Mouse (Mus musculus) limb, embryonic 12.5 days (tissue): ENCODE results near the gene Igsf9b. TPM values are rescaled to one million over a fixed set of nuclear protein-coding genes. Genes with fewer than 3 reads are reported as not detected.
A peak's percentile ranks its signal among the peaks of the same experiment; 100 is the strongest.

ENCODE experiments used
- ATAC-seq: fragments of 200-750 bp; cut with Nextera tagmentation; 2 replicates; pipeline ENCODE4 v1.8.0; 2017; ENCODE audit warnings: low read depth, moderate TSS enrichment; ENCODE audit not compliant: insufficient number of reproducible peaks, insufficient read depth, low FRiP score, low TSS enrichment
- H3K27ac ChIP-seq: fragments of 300-500 bp; sonication (generic); 2 replicates; pipeline ENCODE4 v1.5.1; 2016; ENCODE audit warnings: mild to moderate bottlenecking, moderate library complexity
- H3K27me3 ChIP-seq: fragments of 300-500 bp; sonication (generic); 2 replicates; pipeline ENCODE4 v1.6.1; 2016; ENCODE audit warnings: mild to moderate bottlenecking, moderate library complexity
- H3K36me3 ChIP-seq: fragments of 300-500 bp; sonication (generic); 2 replicates; pipeline ENCODE4 v1.6.1; 2016; ENCODE audit warnings: mild to moderate bottlenecking, moderate library complexity
- H3K4me1 ChIP-seq: fragments of 300-500 bp; sonication (generic); replicated peaks from 2 replicates; pipeline ENCODE4 v1.6.1; 2016
- H3K4me2 ChIP-seq: fragments of 300-500 bp; sonication (generic); 2 replicates; pipeline ENCODE4 v1.6.1; 2016; ENCODE audit warnings: mild to moderate bottlenecking, moderate library complexity
- H3K4me3 ChIP-seq: fragments of 300-500 bp; sonication (generic); replicated peaks from 2 replicates; pipeline ENCODE4 v1.5.1; 2016; ENCODE audit warnings: mild to moderate bottlenecking
- H3K9ac ChIP-seq: fragments of 300-500 bp; sonication (generic); replicated peaks from 2 replicates; pipeline ENCODE4 v1.6.1; 2016; ENCODE audit warnings: mild to moderate bottlenecking, moderate library complexity
- H3K9me3 ChIP-seq: fragments of 300-500 bp; sonication (generic); 2 replicates; pipeline ENCODE4 v1.6.1; 2016; ENCODE audit warnings: mild to moderate bottlenecking, moderate library complexity
- WGBS: fragments of 180-500 bp; shearing (Covaris S2); methylation state at CpG from one replicate; pipeline ENCODE4 v1.1.7; 2016; 5-methylcytosine and 5-hydroxymethylcytosine counted together
- polyA plus RNA-seq: library from polyadenylated mRNA; unstranded; fragments of >200 nt; fragmentation: Nextera tagmentation; extraction: Ambion mirVana; gene quantifications from 2 replicates; pipeline ENCODE4 v1.2.1, GENCODE M21; 2016

Igsf9b gene
- polyA plus RNA-seq, 1 experiment from 2014 or later = 2.7 TPM

DNA sequence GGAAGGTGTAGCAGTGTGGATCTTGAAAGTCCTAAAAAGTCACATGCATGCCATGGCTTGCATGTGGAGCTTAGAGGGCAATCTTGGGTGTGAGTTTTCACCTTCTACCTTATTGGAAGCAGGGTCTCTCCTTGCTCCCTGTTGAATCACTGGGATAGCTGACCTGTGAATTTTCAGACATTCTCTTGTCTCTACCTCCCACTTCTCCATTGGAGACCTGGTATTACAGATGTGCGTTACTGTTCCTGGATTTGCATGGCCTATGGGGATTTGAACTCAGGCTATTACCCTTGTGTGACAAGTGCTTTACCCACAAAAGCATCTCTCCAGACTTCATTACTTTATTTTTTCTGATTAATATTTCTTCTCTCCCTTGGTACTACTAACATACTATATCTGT is 26.1 kb upstream of the Igsf9b start:
- ATAC-seq = no peak
- H3K27me3 ChIP-seq = 0 out of 2 replicates have a peak, but pooled peaks cover 3% of the 10 kb centered on the region
- H3K4me3 ChIP-seq = no peak overlapping the region
- no peaks in the 10 kb centered on the region for H3K9me3 ChIP-seq
- H3K4me2 ChIP-seq = no peak overlapping the region
- H3K36me3 ChIP-seq = no peaks in the 10 kb centered on the region
- 90% methylated on average over 1 of the region's 1 CpGs for WGBS
- H3K27ac ChIP-seq = no peak overlapping the region
- H3K9ac ChIP-seq = no peak overlapping the region
- no peaks in the 10 kb centered on the region for H3K4me1 ChIP-seq

GRCm38 (mm10) chr9:27276282-27276839 is 22.6 kb upstream of the Igsf9b start:
- H3K9ac ChIP-seq = no peak overlapping the region
- H3K4me3 ChIP-seq = no peak overlapping the region
- no peak overlapping the region for H3K27ac ChIP-seq
- 0 out of 2 replicates have a peak, but pooled peaks cover 3% of the 10 kb centered on the region for H3K27me3 ChIP-seq
- no peak for ATAC-seq
- peaks cover 7% of the 10 kb centered on the region; the same call in 1 of the 2 replicates for H3K4me1 ChIP-seq
- H3K36me3 ChIP-seq = no peaks in the 10 kb centered on the region
- H3K9me3 ChIP-seq = no peaks in the 10 kb centered on the region
- no peak overlapping the region for H3K4me2 ChIP-seq
- 70% methylated on average over 8 of the region's 8 CpGs for WGBS

GRCm38 (mm10) chr9:27277401-27278087 is 21.5 kb upstream of the Igsf9b start:
- no peak overlapping the region for H3K4me3 ChIP-seq
- 62% methylated on average over 5 of the region's 5 CpGs for WGBS
- ATAC-seq = no peak

DNA sequence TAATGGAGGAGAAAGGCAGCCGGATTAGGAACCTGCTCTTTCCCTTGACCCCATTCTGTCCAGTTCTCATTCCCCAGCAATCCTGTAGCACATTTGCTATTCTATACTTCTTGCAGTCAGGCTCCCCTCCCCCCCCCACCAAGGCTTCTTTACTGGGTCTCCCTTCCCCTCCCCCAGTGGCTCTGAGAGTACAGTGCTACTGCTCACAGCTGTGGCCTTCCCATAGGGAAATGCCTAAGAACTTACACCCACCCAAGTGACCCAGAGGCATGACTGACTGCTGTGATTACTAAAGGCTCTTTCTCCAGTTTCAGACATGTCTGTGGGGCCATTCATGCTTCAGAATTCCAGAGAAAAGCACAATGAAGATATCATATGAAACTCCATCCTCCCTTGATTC is 20.0 kb upstream of the Igsf9b start:
- Histone ChIP-seq H3K27me3 (peaks cover 6% of the 10 kb centered on the region; the same call in 1 of the 2 replicates), H3K4me3 (no peak overlapping the region), H3K27ac (no peak overlapping the region), H3K4me1 (peaks cover 7% of the 10 kb centered on the region; the same call in 1 of the 2 replicates), H3K9ac (no peak overlapping the region), H3K9me3 (no peaks in the 10 kb centered on the region), H3K4me2 (no peak overlapping the region), H3K36me3 (no peaks in the 10 kb centered on the region)
- WGBS = 55% methylated on average over 1 of the region's 1 CpGs
- peak; percentile 63; the same call in 1 of the 2 replicates for ATAC-seq

More at GRCm38 (mm10) chr9:27277401-27278087, 21.5 kb upstream of the Igsf9b start:
- H3K27me3 ChIP-seq = 0 out of 2 replicates have a peak, but pooled peaks cover 3% of the 10 kb centered on the region
- H3K4me1 ChIP-seq = peaks cover 7% of the 10 kb centered on the region; the same call in 1 of the 2 replicates
- H3K9me3 ChIP-seq = no peaks in the 10 kb centered on the region
- no peak overlapping the region for H3K9ac ChIP-seq
- no peak overlapping the region for H3K4me2 ChIP-seq
- no peak overlapping the region for H3K27ac ChIP-seq
- H3K36me3 ChIP-seq = no peaks in the 10 kb centered on the region

- Histone ChIP-seq H3K4me2 (no peak overlapping the region), H3K9me3 (no peaks in the 10 kb centered on the region), H3K36me3 (no peaks in the 10 kb centered on the region), H3K9ac (no peak overlapping the region), H3K4me3 (no peak overlapping the region), H3K4me1 (peaks cover 7% of the 10 kb centered on the region; the same call in 1 of the 2 replicates), H3K27ac (no peak overlapping the region), H3K27me3 (peaks cover 6% of the 10 kb centered on the region; the same call in 1 of the 2 replicates)
- ATAC-seq = no peak
- 74% methylated on average over 4 of the region's 4 CpGs for WGBS
Observed at GRCm38 (mm10) chr9:27280976-27281375, 18.0 kb upstream of the Igsf9b start.

DNA sequence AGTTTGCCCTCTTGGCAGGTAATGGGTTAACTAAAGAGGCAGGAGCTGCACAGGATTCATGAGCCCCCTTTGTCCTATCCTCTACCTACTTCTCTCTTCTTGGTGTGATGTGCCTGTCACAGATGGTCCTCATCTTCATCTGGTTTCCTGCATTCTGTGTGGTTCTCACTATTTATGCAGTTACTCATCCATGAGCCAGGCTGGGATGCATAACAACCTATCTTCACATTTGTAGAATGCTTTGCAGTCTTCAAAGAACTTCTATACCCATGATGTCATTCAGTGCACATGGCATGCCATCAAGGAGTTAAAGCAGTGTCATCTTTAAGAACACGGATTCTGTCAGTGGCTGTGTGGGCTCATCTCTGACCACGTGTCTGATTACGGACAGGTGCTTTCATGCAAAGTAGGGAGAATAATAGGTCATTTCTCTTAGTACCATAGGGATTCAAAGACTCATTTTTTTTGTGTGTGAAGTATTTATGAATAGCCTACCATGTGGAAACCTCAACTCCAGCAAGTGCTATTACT is 13.2 kb upstream of the Igsf9b start:
- no peak overlapping the region for H3K4me2 ChIP-seq
- H3K4me1 ChIP-seq = peaks cover 15% of the 10 kb centered on the region; the same call in 1 of the 2 replicates
- no peak overlapping the region for H3K4me3 ChIP-seq
- H3K27ac ChIP-seq = no peak overlapping the region
- H3K9ac ChIP-seq = no peak overlapping the region
- WGBS = 70% methylated on average over 3 of the region's 3 CpGs
- H3K27me3 ChIP-seq = peaks cover 4% of the 10 kb centered on the region
- no peak for ATAC-seq
- no peaks in the 10 kb centered on the region for H3K36me3 ChIP-seq
- no peaks in the 10 kb centered on the region for H3K9me3 ChIP-seq

DNA sequence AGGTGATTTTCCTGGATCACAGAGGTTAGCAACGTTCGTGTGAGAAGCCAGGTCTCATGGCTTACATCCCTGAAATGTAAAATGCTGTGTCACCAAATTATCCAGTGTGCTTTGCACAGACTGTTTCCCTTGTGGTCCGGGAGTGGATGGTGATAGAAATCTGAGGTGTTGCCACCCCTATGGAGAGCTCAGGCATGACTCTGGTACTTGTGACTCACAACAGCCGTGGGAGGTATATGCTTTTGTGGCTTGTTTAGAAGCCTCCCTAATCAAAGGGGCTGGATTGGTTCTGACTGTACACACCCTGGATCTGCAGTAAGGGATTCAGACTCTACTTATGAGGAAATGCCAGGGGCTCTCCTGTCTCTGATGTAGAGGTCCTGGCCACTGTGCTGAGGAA is 12.7 kb upstream of the Igsf9b start:
- Histone ChIP-seq H3K27ac (no peak overlapping the region), H3K9me3 (no peaks in the 10 kb centered on the region), H3K4me2 (no peak overlapping the region), H3K27me3 (peaks cover 4% of the 10 kb centered on the region), H3K4me1 (peaks cover 15% of the 10 kb centered on the region; the same call in 1 of the 2 replicates), H3K36me3 (no peaks in the 10 kb centered on the region), H3K4me3 (no peak overlapping the region), H3K9ac (no peak overlapping the region)
- no peak for ATAC-seq
- WGBS = 79% methylated on average over 4 of the region's 4 CpGs

DNA sequence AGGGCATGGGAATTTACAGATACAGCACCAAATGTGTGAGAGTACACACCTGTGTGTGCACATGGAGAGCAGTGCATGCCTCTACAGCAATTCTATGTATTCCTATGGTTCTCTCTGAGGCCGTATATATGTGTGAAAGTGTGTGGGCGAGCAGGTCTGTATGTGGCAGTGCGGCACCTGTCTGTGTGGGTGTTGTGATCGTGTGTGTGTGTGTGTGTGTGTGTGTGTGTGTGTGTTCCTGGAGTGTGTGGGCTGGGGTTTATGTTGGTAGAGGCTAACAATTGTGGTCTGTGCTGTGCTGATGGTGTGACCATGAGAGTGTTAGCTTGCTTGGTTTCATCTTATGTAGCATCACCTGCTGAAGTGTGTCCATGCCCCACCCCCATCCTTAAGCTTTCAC is 12.1 kb upstream of the Igsf9b start:
- Histone ChIP-seq H3K4me1 (peaks cover 15% of the 10 kb centered on the region; the same call in 1 of the 2 replicates), H3K36me3 (no peaks in the 10 kb centered on the region), H3K27me3 (peaks cover 4% of the 10 kb centered on the region), H3K27ac (no peak overlapping the region), H3K9ac (no peak overlapping the region), H3K4me3 (no peak overlapping the region), H3K9me3 (no peaks in the 10 kb centered on the region), H3K4me2 (no peak overlapping the region)
- no peak for ATAC-seq
- 91% methylated on average over 4 of the region's 4 CpGs for WGBS

DNA sequence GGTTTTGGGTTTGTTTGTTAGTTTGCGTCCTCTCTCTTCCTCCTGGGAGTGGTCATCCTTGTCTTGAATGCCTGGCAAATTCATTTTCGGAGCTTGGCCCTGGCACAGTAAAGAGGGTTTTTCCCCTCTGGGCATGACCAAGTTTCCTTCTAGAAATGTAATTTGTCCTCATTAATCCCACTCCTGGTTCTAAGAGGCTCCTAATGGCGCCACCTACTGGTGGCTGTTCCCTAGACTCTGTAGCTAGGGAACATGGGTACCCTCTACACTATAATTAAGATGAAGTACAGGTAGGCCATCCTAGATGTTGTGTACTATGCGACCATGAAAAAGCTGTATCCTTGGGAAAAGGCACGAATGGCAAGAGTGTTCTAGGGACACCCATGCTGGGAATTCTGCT is 11.6 kb upstream of the Igsf9b start:
- H3K36me3 ChIP-seq = no peaks in the 10 kb centered on the region
- 45% methylated on average over 5 of the region's 5 CpGs for WGBS
- H3K9me3 ChIP-seq = no peaks in the 10 kb centered on the region
- H3K4me2 ChIP-seq = no peak overlapping the region
- peaks cover 15% of the 10 kb centered on the region; the same call in 1 of the 2 replicates for H3K4me1 ChIP-seq
- peaks cover 4% of the 10 kb centered on the region for H3K27me3 ChIP-seq
- H3K9ac ChIP-seq = no peak overlapping the region
- H3K4me3 ChIP-seq = no peak overlapping the region
- ATAC-seq = no peak
- no peak overlapping the region for H3K27ac ChIP-seq

GRCm38 (mm10) chr9:27288442-27288841 is 10.6 kb upstream of the Igsf9b start:
- no peaks in the 10 kb centered on the region for H3K9me3 ChIP-seq
- WGBS = 37% methylated on average over 7 of the region's 7 CpGs
- no peak overlapping the region for H3K9ac ChIP-seq
- no peak overlapping the region for H3K4me2 ChIP-seq
- no peak overlapping the region for H3K27ac ChIP-seq
- H3K4me1 ChIP-seq = peaks cover 15% of the 10 kb centered on the region; the same call in 1 of the 2 replicates
- ATAC-seq = 0 out of 2 replicates have a peak, but pooled peaks have one; percentile 54
- H3K36me3 ChIP-seq = no peaks in the 10 kb centered on the region
- no peak overlapping the region for H3K4me3 ChIP-seq
- H3K27me3 ChIP-seq = peaks cover 4% of the 10 kb centered on the region

GRCm38 (mm10) chr9:27289543-27290308 is 9.3 kb upstream of the Igsf9b start:
- no peak overlapping the region for H3K9ac ChIP-seq
- H3K27me3 ChIP-seq = peaks cover 10% of the 10 kb centered on the region
- no peaks in the 10 kb centered on the region for H3K9me3 ChIP-seq
- ATAC-seq = no peak
- WGBS = 69% methylated on average over 7 of the region's 7 CpGs
- H3K27ac ChIP-seq = no peak overlapping the region
- H3K36me3 ChIP-seq = no peaks in the 10 kb centered on the region
- no peak overlapping the region for H3K4me2 ChIP-seq
- no peak overlapping the region for H3K4me3 ChIP-seq
- peaks cover 15% of the 10 kb centered on the region; the same call in 1 of the 2 replicates for H3K4me1 ChIP-seq
